Mouse (Mus musculus) brain, embryonic 14.5 days (tissue): ENCODE results near the gene Uqcrc2. TPM values are rescaled to one million over a fixed set of nuclear protein-coding genes. Genes with fewer than 3 reads are reported as not detected.

Experiments used
- DNase-seq: peaks from one replicate; pipeline ENCODE4 v3.0.0-alpha.2; 2011; ENCODE audit warnings: low read depth
- CTCF ChIP-seq: fragments of 200-500 bp; IDR thresholded peaks from 2 replicates; pipeline ENCODE4 v1.5.1; 2012; ENCODE audit warnings: inconsistent platforms, mild to moderate bottlenecking, moderate library complexity, borderline replicate concordance; ENCODE audit not compliant: insufficient read depth, insufficient read length; ENCODE audit errors: extremely low read depth
- POLR2A ChIP-seq: fragments of 200-500 bp; IDR thresholded peaks from 2 replicates; pipeline ENCODE4 v1.6.1; 2012; ENCODE audit warnings: mild to moderate bottlenecking, inconsistent platforms, borderline replicate concordance; ENCODE audit not compliant: poor library complexity, insufficient read depth, insufficient read length, severe bottlenecking; ENCODE audit errors: extremely low read depth
- polyA plus RNA-seq: library from polyadenylated mRNA; depleted of rRNA; stranded (reverse); fragments of >200 nt; gene quantifications from 2 replicates; pipeline ENCODE4 v1.2.3, GENCODE M21; 2012; rRNA removed

Uqcrc2 gene
- polyA plus RNA-seq, result 154 and 174 TPM in 2 replicates

GRCm38 (mm10) chr7:120634711-120635361 is at the start of gene Uqcrc2:
TSS of gene Uqcrc2 (plus strand) at chr7:120635176.
- peak; percentile 97 for DNase-seq
- TF ChIP-seq POLR2A (peak; percentile 58; the same call in 1 of the 2 replicates), CTCF (peak; percentile 69)

- TF ChIP-seq POLR2A (no peak), CTCF (no peak)
- DNase-seq, result no peak
Measured at GRCm38 (mm10) chr7:120597203-120597743, 37.7 kb upstream of the Uqcrc2 start.

- TF ChIP-seq POLR2A (0 out of 2 replicates have a peak, but pooled peaks have one; percentile 17), CTCF (no peak)
- peak; percentile 68 for DNase-seq
Measured at GRCm38 (mm10) chr7:120597744-120598243, 37.2 kb upstream of the Uqcrc2 start.

- TF ChIP-seq POLR2A (no peak), CTCF (no peak)
- no peak for DNase-seq
Measured at GRCm38 (mm10) chr7:120598355-120598754, 36.6 kb upstream of the Uqcrc2 start.

- DNase-seq, result no peak
- TF ChIP-seq CTCF (no peak), POLR2A (no peak)
Measured at GRCm38 (mm10) chr7:120620075-120620771, 14.8 kb upstream of the Uqcrc2 start.

- no peak for DNase-seq
- no peak for TF ChIP-seq CTCF
- no peak for TF ChIP-seq POLR2A
Measured at GRCm38 (mm10) chr7:120620841-120621240, 14.1 kb upstream of the Uqcrc2 start.

GRCm38 (mm10) chr7:120632518-120632917 is 2.5 kb upstream of the Uqcrc2 start:
- TF ChIP-seq POLR2A, result no peak
- TF ChIP-seq CTCF, result peak; percentile 25; the same call in 1 of the 2 replicates

GRCm38 (mm10) chr7:120634301-120634700 is 675 bp upstream of the Uqcrc2 start:
- TF ChIP-seq POLR2A (no peak), CTCF (no peak)
- DNase-seq, result no peak

More at GRCm38 (mm10) chr7:120632518-120632917, 2.5 kb upstream of the Uqcrc2 start:
- DNase-seq, result peak; percentile 60

- no peak for DNase-seq
- TF ChIP-seq POLR2A, result no peak
- TF ChIP-seq CTCF, result no peak
Measured at GRCm38 (mm10) chr7:120635362-120635781, 396 bp downstream of the Uqcrc2 start.

GRCm38 (mm10) chr7:120635821-120636220 is 845 bp downstream of the Uqcrc2 start:
- TF ChIP-seq CTCF, result no peak
- TF ChIP-seq POLR2A, result no peak
- DNase-seq, result peak; percentile 13

- TF ChIP-seq CTCF (no peak; the same call in 1 of the 2 replicates), POLR2A (no peak)
- peak; percentile 5 for DNase-seq
Measured at GRCm38 (mm10) chr7:120643217-120643616, 8.2 kb downstream of the Uqcrc2 start.

GRCm38 (mm10) chr7:120647849-120648248 is 12.9 kb downstream of the Uqcrc2 start:
- peak; percentile 60 for DNase-seq

GRCm38 (mm10) chr7:120662079-120662478 is 27.1 kb downstream of the Uqcrc2 start:
- DNase-seq, result no peak
- TF ChIP-seq POLR2A (no peak), CTCF (no peak)

More at GRCm38 (mm10) chr7:120647849-120648248, 12.9 kb downstream of the Uqcrc2 start:
- TF ChIP-seq POLR2A, result no peak
- no peak for TF ChIP-seq CTCF
